Mouse (Mus musculus) thymus, adult 2 months (tissue): Measurements from ENCODE around the gene Irx4. TPM values are rescaled to one million over a fixed set of nuclear protein-coding genes. Genes with fewer than 3 reads are reported as not detected.
A peak's percentile ranks its signal among the peaks of the same experiment; 100 is the strongest.

Experiments
- DNase-seq: peaks from one replicate; pipeline ENCODE4 v3.0.0; 2021
- H3K27ac ChIP-seq: fragments of 200-500 bp; 2 replicates; pipeline ENCODE4 v1.5.1; 2012; ENCODE audit warnings: low read length, control low read depth; ENCODE audit not compliant: control insufficient read depth, insufficient read depth
- H3K27me3 ChIP-seq: fragments of 200-500 bp; 2 replicates; pipeline ENCODE4 v1.6.1; 2012; ENCODE audit warnings: mild to moderate bottlenecking, low read length, moderate library complexity, mixed read lengths; ENCODE audit not compliant: control insufficient read depth, insufficient read depth
- H3K36me3 ChIP-seq: fragments of 200-500 bp; 2 replicates; pipeline ENCODE4 v1.6.1; 2012; ENCODE audit warnings: mild to moderate bottlenecking, low read length, moderate library complexity; ENCODE audit not compliant: control insufficient read depth, insufficient read depth
- H3K4me1 ChIP-seq: fragments of 200-500 bp; replicated peaks from 2 replicates; pipeline ENCODE4 v1.6.1; 2012; ENCODE audit warnings: low read length; ENCODE audit not compliant: control insufficient read depth, insufficient read depth
- H3K4me3 ChIP-seq: fragments of 200-500 bp; 2 replicates; pipeline ENCODE4 v1.5.1; 2012; ENCODE audit warnings: mild to moderate bottlenecking, low read length, control low read depth, moderate library complexity; ENCODE audit not compliant: control insufficient read depth, insufficient read depth
- CTCF ChIP-seq: fragments of 200-500 bp; IDR thresholded peaks from 2 replicates; pipeline ENCODE4 v1.5.1; 2012; ENCODE audit warnings: mild to moderate bottlenecking, control low read depth, low read length, moderate library complexity, borderline replicate concordance; ENCODE audit not compliant: control insufficient read depth, poor library complexity, insufficient read depth; ENCODE audit errors: extremely low read depth
- POLR2A ChIP-seq: fragments of 200-500 bp; IDR thresholded peaks from 2 replicates; pipeline ENCODE4 v1.6.1; 2012; ENCODE audit warnings: mild to moderate bottlenecking, low read length, control low read depth, moderate library complexity; ENCODE audit not compliant: control insufficient read depth, poor library complexity, insufficient read depth; ENCODE audit errors: extremely low read depth
- WGBS: fragments of 180-500 bp; shearing (Covaris S2); methylation state at CpG from one replicate; pipeline ENCODE4 v1.1.7; 2018; 5-methylcytosine and 5-hydroxymethylcytosine counted together
- polyA plus RNA-seq: library from polyadenylated mRNA; depleted of rRNA; stranded (reverse); fragments of >200 nt; gene quantifications from 2 replicates; pipeline ENCODE4 v1.2.3, GENCODE M21; 2012; rRNA removed

Gene Irx4
- polyA plus RNA-seq, 1 experiment = 1.5 TPM

DNA sequence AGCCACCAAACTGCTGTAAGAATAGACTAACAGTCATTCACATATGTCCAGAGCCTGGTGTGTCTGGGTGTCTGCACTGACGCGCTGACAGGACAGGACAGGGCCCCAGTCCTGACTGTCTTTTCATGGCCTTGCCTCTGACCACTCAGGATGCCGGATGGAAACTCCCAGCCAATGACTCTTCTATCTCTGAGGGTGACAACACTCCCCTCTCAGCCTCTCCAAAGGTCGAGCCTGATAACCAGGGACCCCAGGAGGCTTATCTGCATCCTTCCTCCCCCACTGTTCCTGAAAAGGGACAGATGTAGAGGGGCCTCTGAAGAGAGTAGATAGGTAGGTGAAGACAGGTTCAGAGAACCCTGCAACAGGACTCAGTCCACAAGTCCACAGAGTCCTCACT is 38.4 kb downstream of the Irx4 start:
- WGBS = 75% methylated on average over 4 of the region's 4 CpGs
- H3K36me3 ChIP-seq = no peaks in the 10 kb centered on the region
- no peak for DNase-seq
- H3K4me3 ChIP-seq = no peak overlapping the region
- H3K4me1 ChIP-seq = no peaks in the 10 kb centered on the region
- H3K27me3 ChIP-seq = no peaks in the 10 kb centered on the region
- TF ChIP-seq CTCF = no peak
- no peak for TF ChIP-seq POLR2A
- no peak overlapping the region for H3K27ac ChIP-seq

DNA sequence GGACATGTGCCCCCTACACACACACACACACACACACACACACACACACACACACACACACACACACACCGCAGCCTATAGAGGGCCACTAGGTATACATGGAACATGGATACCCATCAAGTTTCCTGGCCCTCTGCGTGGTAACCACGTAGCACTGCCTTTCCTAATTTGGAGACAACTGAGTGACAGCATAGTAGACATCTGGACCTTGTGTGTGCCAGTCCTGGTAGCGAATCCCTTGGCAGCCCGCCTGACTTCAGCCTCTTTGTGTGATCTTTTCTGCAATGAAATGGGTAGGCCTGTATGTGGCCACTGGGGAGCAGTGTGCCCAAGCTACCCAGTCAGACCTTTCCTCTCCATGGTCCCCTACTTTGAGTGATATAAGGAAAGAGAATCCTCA is 39.0 kb downstream of the Irx4 start:
- TF ChIP-seq CTCF = no peak
- no peak for TF ChIP-seq POLR2A
- Histone ChIP-seq H3K36me3 (no peaks in the 10 kb centered on the region), H3K4me1 (no peaks in the 10 kb centered on the region), H3K27me3 (no peaks in the 10 kb centered on the region), H3K27ac (no peak overlapping the region), H3K4me3 (no peak overlapping the region)
- WGBS = 88% methylated on average over 5 of the region's 5 CpGs
- no peak for DNase-seq

DNA sequence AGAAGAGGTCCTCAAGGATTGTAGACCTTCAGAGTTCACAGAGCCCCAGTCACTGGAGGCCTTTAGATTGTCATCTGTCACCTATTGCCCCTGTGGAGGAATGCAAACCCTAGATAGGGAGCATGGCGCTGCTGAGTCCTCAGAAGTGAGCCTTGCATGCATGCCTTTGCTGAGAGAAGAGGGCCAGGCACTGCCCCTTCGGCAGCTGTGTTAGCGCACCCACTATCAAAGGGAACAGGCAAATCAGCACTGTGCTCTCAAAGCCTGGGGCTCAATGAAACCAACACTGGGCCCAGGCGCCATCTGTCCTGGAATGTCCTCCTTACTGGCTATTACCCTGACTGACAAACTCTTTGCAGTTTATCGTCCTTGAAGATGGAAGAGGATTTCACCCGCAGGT is 44.5 kb downstream of the Irx4 start:
- TF ChIP-seq CTCF (no peak), POLR2A (no peak)
- H3K4me1 ChIP-seq = no peaks in the 10 kb centered on the region
- H3K36me3 ChIP-seq = no peaks in the 10 kb centered on the region
- H3K27ac ChIP-seq = no peak overlapping the region
- 80% methylated on average over 6 of the region's 6 CpGs for WGBS
- H3K4me3 ChIP-seq = no peak overlapping the region
- no peaks in the 10 kb centered on the region; the same call in 1 of the 2 replicates for H3K27me3 ChIP-seq
- no peak for DNase-seq

DNA sequence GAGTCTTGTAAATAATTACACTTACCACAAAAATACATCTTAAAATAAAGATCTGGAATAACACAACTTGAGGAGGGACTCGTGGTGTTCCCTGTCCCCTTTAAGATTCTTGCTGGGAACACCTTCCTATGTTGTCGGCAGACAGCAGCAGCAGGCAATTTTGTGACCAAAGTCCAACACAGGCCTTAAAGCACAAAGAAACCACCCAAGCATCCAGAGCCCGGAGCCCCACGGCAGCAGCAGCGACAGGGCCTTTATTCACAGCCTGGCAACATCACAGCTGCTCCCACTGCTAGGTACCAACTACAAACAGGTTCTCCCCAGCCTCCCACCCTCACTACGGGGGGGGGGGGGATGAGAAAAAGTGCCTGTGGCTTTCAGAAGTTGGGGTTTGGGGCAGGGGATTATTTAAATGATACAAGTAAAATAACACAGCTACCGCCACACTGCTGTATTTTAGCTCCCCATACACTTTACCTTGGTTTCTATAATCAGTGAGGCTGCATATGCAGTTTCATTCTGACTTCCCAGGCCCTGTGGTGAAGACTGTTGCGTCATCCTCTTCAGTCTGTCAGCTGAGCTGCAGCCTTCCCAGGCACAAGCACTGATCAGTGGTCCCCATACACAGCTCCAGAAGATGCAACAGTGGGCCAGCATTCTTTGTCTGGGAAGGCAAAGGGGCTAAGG is 45.3 kb downstream of the Irx4 start:
- Histone ChIP-seq H3K4me1 (no peaks in the 10 kb centered on the region), H3K4me3 (no peak overlapping the region), H3K27me3 (no peaks in the 10 kb centered on the region; the same call in 1 of the 2 replicates), H3K27ac (no peak overlapping the region), H3K36me3 (no peaks in the 10 kb centered on the region)
- no peak for DNase-seq
- 83% methylated on average over 8 of the region's 8 CpGs for whole genome bisulfite sequencing
- TF ChIP-seq POLR2A (no peak), CTCF (no peak)

DNA sequence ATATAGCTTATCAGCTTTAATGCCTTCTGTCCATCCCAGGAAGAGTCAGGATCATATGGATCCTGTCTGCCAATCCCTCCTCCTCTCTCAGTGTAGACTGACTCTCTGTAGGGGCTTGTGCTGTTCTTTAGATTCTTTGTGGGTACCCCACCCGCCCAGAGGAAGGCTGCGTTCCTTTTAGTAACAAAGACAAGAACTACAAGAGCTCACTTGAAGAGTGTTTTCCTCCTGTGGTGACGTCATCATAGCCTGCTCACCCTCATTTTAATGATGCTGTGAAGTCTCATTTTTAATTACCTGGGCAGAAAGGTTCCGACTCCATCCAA is 45.8 kb downstream of the Irx4 start:
- no peak for DNase-seq
- no peaks in the 10 kb centered on the region; the same call in 1 of the 2 replicates for H3K27me3 ChIP-seq
- 80% methylated on average over 4 of the region's 4 CpGs for WGBS
- no peaks in the 10 kb centered on the region for H3K4me1 ChIP-seq
- no peak overlapping the region for H3K27ac ChIP-seq
- H3K36me3 ChIP-seq = no peaks in the 10 kb centered on the region
- TF ChIP-seq POLR2A (no peak), CTCF (no peak)
- H3K4me3 ChIP-seq = no peak overlapping the region

DNA sequence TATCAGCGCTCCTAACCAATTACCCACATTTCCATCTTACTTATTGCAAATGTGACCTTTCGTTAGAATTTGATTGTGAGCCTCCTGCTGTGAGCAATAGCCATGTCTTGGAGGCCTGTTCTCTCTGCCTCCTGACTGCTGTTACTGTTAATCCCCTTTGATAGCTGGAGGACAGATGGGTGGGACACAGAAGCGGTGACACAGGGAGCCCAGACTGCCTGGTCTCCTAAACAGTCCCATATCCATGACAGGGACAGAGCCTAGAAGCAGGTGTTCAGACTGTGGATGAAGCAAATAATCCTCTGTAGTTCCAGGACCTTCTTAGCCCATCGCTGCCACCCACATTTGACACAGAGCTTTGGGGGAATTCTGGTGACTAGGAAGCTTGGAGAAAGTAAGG is 46.2 kb downstream of the Irx4 start:
- 92% methylated on average over 4 of the region's 4 CpGs for WGBS
- DNase-seq = no peak
- TF ChIP-seq CTCF (no peak), POLR2A (no peak)
- H3K4me3 ChIP-seq = no peak overlapping the region
- H3K4me1 ChIP-seq = no peaks in the 10 kb centered on the region
- H3K36me3 ChIP-seq = no peaks in the 10 kb centered on the region
- no peaks in the 10 kb centered on the region; the same call in 1 of the 2 replicates for H3K27me3 ChIP-seq
- no peak overlapping the region for H3K27ac ChIP-seq

DNA sequence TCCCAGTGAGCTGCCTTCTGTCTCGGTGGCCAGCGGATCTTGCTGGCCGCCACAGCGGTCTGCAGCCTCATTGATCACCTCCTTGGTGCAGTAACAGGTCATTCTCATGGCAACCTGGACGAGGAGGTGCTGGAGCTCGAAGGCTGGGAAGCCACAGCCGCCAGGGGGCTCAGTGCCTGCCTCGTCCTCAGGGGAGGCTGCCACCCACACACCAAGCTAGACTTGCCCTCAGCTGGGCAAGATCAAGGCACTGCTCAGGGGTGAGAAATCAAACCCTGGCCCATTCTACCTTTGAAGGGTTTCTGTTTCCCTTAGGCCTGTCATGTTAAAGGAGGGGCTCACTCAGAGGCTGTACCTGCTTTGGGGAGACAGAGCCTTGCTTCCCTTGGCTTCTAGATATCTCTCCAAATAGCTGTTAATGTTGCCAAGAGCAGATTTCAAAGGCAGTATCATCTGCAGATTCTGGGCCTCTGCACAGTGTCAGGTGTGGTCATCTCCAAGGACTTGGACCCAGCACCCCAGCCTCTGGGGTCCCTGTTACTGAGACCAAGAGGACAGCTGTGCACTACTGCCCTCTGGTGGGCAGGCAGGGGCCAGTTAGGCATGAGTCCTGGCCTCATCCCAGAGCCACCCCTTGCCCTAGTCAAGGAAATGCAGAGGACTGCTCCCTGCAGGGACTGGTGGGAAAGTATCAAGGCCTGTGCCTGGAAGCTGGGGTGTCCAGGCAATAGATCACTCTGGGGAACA is 50.1 kb downstream of the Irx4 start:
- 26% methylated on average over 8 of the region's 8 CpGs for WGBS
- H3K27me3 ChIP-seq = no peaks in the 10 kb centered on the region; the same call in 1 of the 2 replicates
- no peaks in the 10 kb centered on the region for H3K36me3 ChIP-seq
- no peak overlapping the region for H3K4me3 ChIP-seq
- peak; percentile 40 for DNase-seq
- no peak overlapping the region for H3K27ac ChIP-seq
- TF ChIP-seq CTCF (peak; percentile 76), POLR2A (no peak)
- H3K4me1 ChIP-seq = no peaks in the 10 kb centered on the region

Other genes with a start within 250 kb of the Irx4 start
- gene Mrpl36, start 68.0 kb downstream of the Irx4 start, polyA plus RNA-seq = 133 and 154 TPM in 2 replicates
- 67.3 and 98.2 TPM in 2 replicates for gene Ndufs6, start 68.1 kb downstream of the Irx4 start, polyA plus RNA-seq
- 38.9 and 40.9 TPM in 2 replicates for gene Lpcat1, start 206.7 kb downstream of the Irx4 start, polyA plus RNA-seq